Mouse (Mus musculus) heart, embryonic 13.5 days (tissue): ENCODE results near the gene Ets1. TPM values are rescaled to one million over a fixed set of nuclear protein-coding genes. Genes with fewer than 3 reads are reported as not detected.

Experiments
- ATAC-seq: fragments of 200-750 bp; cut with Nextera tagmentation; 2 replicates; pipeline ENCODE4 v1.8.0; 2017; ENCODE audit warnings: moderate TSS enrichment; ENCODE audit not compliant: insufficient number of reproducible peaks, low FRiP score, low TSS enrichment; ENCODE audit errors: extremely low read depth
- H3K27ac ChIP-seq: fragments of 300-500 bp; sonication (generic); replicated peaks from 2 replicates; pipeline ENCODE4 v1.5.1; 2015; ENCODE audit warnings: moderate library complexity, mild to moderate bottlenecking, inconsistent platforms
- H3K27me3 ChIP-seq: fragments of 300-500 bp; sonication (generic); replicated peaks from 2 replicates; pipeline ENCODE4 v1.6.1; 2015; ENCODE audit warnings: mild to moderate bottlenecking, inconsistent platforms
- H3K36me3 ChIP-seq: fragments of 300-500 bp; sonication (generic); 2 replicates; pipeline ENCODE4 v1.6.1; 2015; ENCODE audit warnings: mild to moderate bottlenecking, inconsistent platforms
- H3K4me1 ChIP-seq: fragments of 300-500 bp; sonication (generic); 2 replicates; pipeline ENCODE4 v1.6.1; 2015; ENCODE audit warnings: inconsistent platforms
- H3K4me2 ChIP-seq: fragments of 300-500 bp; sonication (generic); 2 replicates; pipeline ENCODE4 v1.6.1; 2015; ENCODE audit warnings: inconsistent platforms, mild to moderate bottlenecking, moderate library complexity
- H3K4me3 ChIP-seq: fragments of 300-500 bp; sonication (generic); 2 replicates; pipeline ENCODE4 v1.5.1; 2015; ENCODE audit warnings: moderate library complexity, mild to moderate bottlenecking, inconsistent platforms
- H3K9ac ChIP-seq: fragments of 300-500 bp; sonication (generic); 2 replicates; pipeline ENCODE4 v1.6.1; 2015; ENCODE audit warnings: inconsistent platforms, mild to moderate bottlenecking, moderate library complexity
- H3K9me3 ChIP-seq: fragments of 300-500 bp; sonication (generic); 2 replicates; pipeline ENCODE4 v1.6.1; 2016; ENCODE audit warnings: inconsistent platforms
- WGBS: fragments of 180-500 bp; shearing (Covaris S2); methylation state at CpG from one replicate; pipeline ENCODE4 v1.1.7; 2015; ENCODE audit warnings: mixed read lengths; 5-methylcytosine and 5-hydroxymethylcytosine counted together
- polyA plus RNA-seq: library from polyadenylated mRNA; unstranded; fragments of >200 nt; fragmentation: Nextera tagmentation; extraction: Ambion mirVana; gene quantifications from 2 replicates; pipeline ENCODE4 v1.2.1, GENCODE M21; 2015

Gene Ets1
- polyA plus RNA-seq, 1 experiment from 2014 or later, result 46.9 TPM

GRCm38 (mm10) chr9:32725902-32726301 lies 89.9 kb downstream of the Ets1 start:
- WGBS, result 77% methylated on average over 4 of the region's 4 CpGs
- ATAC-seq, result no peak
- Histone ChIP-seq H3K27ac (no peak overlapping the region), H3K9me3 (no peaks in the 10 kb centered on the region), H3K36me3 (peaks cover 46% of the 10 kb centered on the region), H3K4me2 (no peak overlapping the region), H3K4me1 (peaks cover 33% of the 10 kb centered on the region), H3K4me3 (no peak overlapping the region), H3K9ac (no peak overlapping the region; the same call in 1 of the 2 replicates), H3K27me3 (no peaks in the 10 kb centered on the region)

- no peak overlapping the region for H3K9ac ChIP-seq
- H3K4me2 ChIP-seq, result no peak overlapping the region
- peaks cover 53% of the 10 kb centered on the region for H3K36me3 ChIP-seq
- no peaks in the 10 kb centered on the region for H3K27me3 ChIP-seq
- no peak overlapping the region for H3K27ac ChIP-seq
- no peaks in the 10 kb centered on the region for H3K9me3 ChIP-seq
- peaks cover 32% of the 10 kb centered on the region for H3K4me1 ChIP-seq
- no peak for ATAC-seq
- H3K4me3 ChIP-seq, result no peak overlapping the region
- 83% methylated on average over 4 of the region's 4 CpGs for WGBS
These were observed 90.6 kb downstream of the Ets1 start for GRCm38 (mm10) chr9:32726595-32726994.

- Histone ChIP-seq H3K4me3 (no peak overlapping the region), H3K9me3 (no peaks in the 10 kb centered on the region), H3K36me3 (peaks cover 58% of the 10 kb centered on the region), H3K4me2 (no peak overlapping the region), H3K9ac (no peak overlapping the region), H3K4me1 (peaks cover 34% of the 10 kb centered on the region), H3K27me3 (no peaks in the 10 kb centered on the region), H3K27ac (no peak overlapping the region)
- WGBS, result 90% methylated on average over 2 of the region's 2 CpGs
- no peak for ATAC-seq
These were observed 91.0 kb downstream of the Ets1 start for GRCm38 (mm10) chr9:32727058-32727457.

- Histone ChIP-seq H3K9ac (no peak overlapping the region), H3K4me2 (no peak overlapping the region), H3K4me1 (peaks cover 34% of the 10 kb centered on the region), H3K9me3 (no peaks in the 10 kb centered on the region), H3K4me3 (no peak overlapping the region), H3K27me3 (no peaks in the 10 kb centered on the region), H3K27ac (no peak overlapping the region), H3K36me3 (peaks cover 70% of the 10 kb centered on the region)
- 83% methylated on average over 7 of the region's 7 CpGs for WGBS
- ATAC-seq, result no peak
These were observed 92.3 kb downstream of the Ets1 start for GRCm38 (mm10) chr9:32728306-32728705.

- no peak overlapping the region for H3K27ac ChIP-seq
- no peak overlapping the region for H3K9ac ChIP-seq
- no peak for ATAC-seq
- H3K4me1 ChIP-seq, result peaks cover 34% of the 10 kb centered on the region
- peaks cover 75% of the 10 kb centered on the region for H3K36me3 ChIP-seq
- WGBS, result 71% methylated on average over 4 of the region's 4 CpGs
- H3K27me3 ChIP-seq, result no peaks in the 10 kb centered on the region
- no peak overlapping the region for H3K4me3 ChIP-seq
- H3K9me3 ChIP-seq, result no peaks in the 10 kb centered on the region
- H3K4me2 ChIP-seq, result no peak overlapping the region
These were observed 92.8 kb downstream of the Ets1 start for GRCm38 (mm10) chr9:32728806-32729205.

GRCm38 (mm10) chr9:32729207-32729606 lies 93.2 kb downstream of the Ets1 start:
- Histone ChIP-seq H3K4me1 (peaks cover 32% of the 10 kb centered on the region), H3K36me3 (peaks cover 79% of the 10 kb centered on the region), H3K27me3 (no peaks in the 10 kb centered on the region), H3K27ac (no peak overlapping the region), H3K9me3 (no peaks in the 10 kb centered on the region), H3K4me3 (no peak overlapping the region), H3K9ac (no peak overlapping the region), H3K4me2 (no peak overlapping the region)
- ATAC-seq, result no peak
- 67% methylated on average over 4 of the region's 4 CpGs for WGBS

GRCm38 (mm10) chr9:32730001-32730655 lies 94.1 kb downstream of the Ets1 start:
- WGBS, result 80% methylated on average over 9 of the region's 9 CpGs
- H3K36me3 ChIP-seq, result peaks cover 89% of the 10 kb centered on the region
- H3K9me3 ChIP-seq, result no peaks in the 10 kb centered on the region
- H3K27me3 ChIP-seq, result no peaks in the 10 kb centered on the region
- peaks cover 24% of the 10 kb centered on the region for H3K4me1 ChIP-seq
- no peak overlapping the region for H3K9ac ChIP-seq
- no peak overlapping the region for H3K27ac ChIP-seq
- H3K4me3 ChIP-seq, result no peak overlapping the region
- ATAC-seq, result no peak
- no peak overlapping the region for H3K4me2 ChIP-seq

- Histone ChIP-seq H3K4me1 (peaks cover 26% of the 10 kb centered on the region), H3K36me3 (peaks cover 96% of the 10 kb centered on the region), H3K9ac (no peak overlapping the region), H3K4me2 (no peak overlapping the region), H3K27me3 (no peaks in the 10 kb centered on the region), H3K9me3 (no peaks in the 10 kb centered on the region), H3K4me3 (no peak overlapping the region), H3K27ac (no peak overlapping the region)
- no peak for ATAC-seq
- WGBS, result 84% methylated on average over 13 of the region's 13 CpGs
These were observed 94.9 kb downstream of the Ets1 start for GRCm38 (mm10) chr9:32730656-32731590.

- H3K9me3 ChIP-seq, result no peaks in the 10 kb centered on the region
- H3K27ac ChIP-seq, result no peak overlapping the region
- H3K27me3 ChIP-seq, result no peaks in the 10 kb centered on the region
- H3K4me2 ChIP-seq, result no peak overlapping the region
- peaks cover 20% of the 10 kb centered on the region for H3K4me1 ChIP-seq
- WGBS, result 60% methylated on average over 9 of the region's 9 CpGs
- peaks cover 96% of the 10 kb centered on the region for H3K36me3 ChIP-seq
- no peak for ATAC-seq
- H3K4me3 ChIP-seq, result no peak overlapping the region
- no peak overlapping the region for H3K9ac ChIP-seq
These were observed 95.8 kb downstream of the Ets1 start for GRCm38 (mm10) chr9:32731787-32732186.

GRCm38 (mm10) chr9:32735071-32735470 lies 99.0 kb downstream of the Ets1 start:
- H3K9ac ChIP-seq, result no peak overlapping the region
- no peak for ATAC-seq
- 88% methylated on average over 7 of the region's 7 CpGs for WGBS
- H3K4me2 ChIP-seq, result no peak overlapping the region
- no peak overlapping the region for H3K27ac ChIP-seq
- H3K4me3 ChIP-seq, result no peak overlapping the region
- peaks cover 92% of the 10 kb centered on the region for H3K36me3 ChIP-seq
- H3K4me1 ChIP-seq, result peaks cover 26% of the 10 kb centered on the region
- no peaks in the 10 kb centered on the region for H3K9me3 ChIP-seq
- H3K27me3 ChIP-seq, result no peaks in the 10 kb centered on the region

GRCm38 (mm10) chr9:32736051-32736450 lies 100.0 kb downstream of the Ets1 start:
- 61% methylated on average over 9 of the region's 9 CpGs for WGBS
- no peak for ATAC-seq

More at GRCm38 (mm10) chr9:32736051-32736450, 100.0 kb downstream of the Ets1 start:
- Histone ChIP-seq H3K27me3 (no peaks in the 10 kb centered on the region), H3K9ac (no peak overlapping the region), H3K9me3 (no peaks in the 10 kb centered on the region), H3K36me3 (peaks cover 92% of the 10 kb centered on the region), H3K4me1 (peaks cover 22% of the 10 kb centered on the region), H3K4me3 (no peak overlapping the region), H3K4me2 (no peak overlapping the region), H3K27ac (no peak overlapping the region)
